Mouse (Mus musculus) intestine, embryonic 14.5 days (tissue): Measurements from ENCODE around the gene Pabpn1. TPM values are rescaled to one million over a fixed set of nuclear protein-coding genes. Genes with fewer than 3 reads are reported as not detected.
"Not testable (repeated sequence)": the region's sequence is repeated elsewhere in the genome, so short reads cannot be mapped to it uniquely, and the experiment has no call there.

Experiments
- ATAC-seq: fragments of 200-750 bp; cut with Nextera tagmentation; replicated peaks from 2 replicates; pipeline ENCODE4 v1.8.0; 2017; ENCODE audit warnings: low read depth, moderate number of reproducible peaks, moderate TSS enrichment, moderate library complexity; ENCODE audit not compliant: low FRiP score, low TSS enrichment
- DNase-seq: peaks from one replicate; pipeline ENCODE4 v3.0.0-alpha.2; 2018; ENCODE audit warnings: low spot score
- H3K27ac ChIP-seq: fragments of 300-500 bp; sonication (generic); 2 replicates; pipeline ENCODE4 v1.5.1; 2014; ENCODE audit warnings: low read depth, mild to moderate bottlenecking, control low read depth
- H3K27me3 ChIP-seq: fragments of 300-500 bp; sonication (generic); replicated peaks from 2 replicates; pipeline ENCODE4 v1.6.1; 2014; ENCODE audit warnings: low read length, control low read depth; ENCODE audit not compliant: control insufficient read depth, insufficient read depth
- H3K36me3 ChIP-seq: fragments of 300-500 bp; sonication (generic); 2 replicates; pipeline ENCODE4 v1.6.1; 2014; ENCODE audit warnings: low read length, control low read depth; ENCODE audit not compliant: control insufficient read depth, insufficient read depth
- H3K4me1 ChIP-seq: fragments of 300-500 bp; sonication (generic); replicated peaks from 2 replicates; pipeline ENCODE4 v1.6.1; 2014; ENCODE audit warnings: low read length, control low read depth, mixed read lengths; ENCODE audit not compliant: control insufficient read depth, insufficient read depth
- H3K4me2 ChIP-seq: fragments of 300-500 bp; sonication (generic); 2 replicates; pipeline ENCODE4 v1.6.1; 2014; ENCODE audit warnings: low read length
- H3K4me3 ChIP-seq: fragments of 300-500 bp; sonication (generic); 2 replicates; pipeline ENCODE4 v1.5.1; 2014; ENCODE audit warnings: low read depth, low read length, control low read depth, mixed read lengths
- H3K9ac ChIP-seq: fragments of 300-500 bp; sonication (generic); 2 replicates; pipeline ENCODE4 v1.6.1; 2014; ENCODE audit warnings: mild to moderate bottlenecking, low read length
- H3K9me3 ChIP-seq: fragments of 300-500 bp; sonication (generic); 2 replicates; pipeline ENCODE4 v1.6.1; 2016; ENCODE audit warnings: low read length, control low read depth; ENCODE audit not compliant: control insufficient read depth
- WGBS: fragments of 180-500 bp; shearing (Covaris S2); extraction: QIAGEN DNeasy Blood & Tissue Kit; methylation state at CpG from one replicate; pipeline ENCODE4 v1.1.7; 2014; 5-methylcytosine and 5-hydroxymethylcytosine counted together
- polyA plus RNA-seq: library from polyadenylated mRNA; unstranded; fragments of >200 nt; fragmentation: Nextera tagmentation; extraction: Ambion mirVana; gene quantifications from 2 replicates; pipeline ENCODE4 v1.2.1, GENCODE M21; 2014

Gene Pabpn1
- polyA plus RNA-seq, 1 experiment from 2014 or later = 148 TPM

- Histone ChIP-seq H3K36me3 (no peaks in the 10 kb centered on the region), H3K27me3 (no peaks in the 10 kb centered on the region), H3K27ac (no peak overlapping the region), H3K4me2 (no peak overlapping the region), H3K9ac (no peak overlapping the region), H3K4me1 (no peaks in the 10 kb centered on the region), H3K9me3 (no peaks in the 10 kb centered on the region), H3K4me3 (no peak overlapping the region)
- DNase-seq (no peak), ATAC-seq (no peak)
- 94% methylated on average over 7 of the region's 7 CpGs for WGBS
Measured at GRCm38 (mm10) chr14:54943971-54944370, 51.7 kb downstream of the Pabpn1 start.

- H3K9ac ChIP-seq = no peak overlapping the region
- H3K27ac ChIP-seq = no peak overlapping the region
- H3K4me1 ChIP-seq = no peaks in the 10 kb centered on the region
- H3K36me3 ChIP-seq = no peaks in the 10 kb centered on the region
- WGBS = 67% methylated on average over 2 of the region's 2 CpGs
- ATAC-seq (no peak), DNase-seq (no peak)
- H3K9me3 ChIP-seq = no peaks in the 10 kb centered on the region
- no peaks in the 10 kb centered on the region for H3K27me3 ChIP-seq
- no peak overlapping the region for H3K4me3 ChIP-seq
- H3K4me2 ChIP-seq = no peak overlapping the region
Measured at GRCm38 (mm10) chr14:54944939-54945338, 52.6 kb downstream of the Pabpn1 start.

- WGBS = 73% methylated on average over 19 of the region's 19 CpGs
- H3K27ac ChIP-seq = no peak overlapping the region
- DNase-seq = no peak
- H3K36me3 ChIP-seq = no peaks in the 10 kb centered on the region
- no peak overlapping the region for H3K9ac ChIP-seq
- no peak overlapping the region for H3K4me2 ChIP-seq
- H3K9me3 ChIP-seq = no peaks in the 10 kb centered on the region
- H3K4me1 ChIP-seq = no peaks in the 10 kb centered on the region
- ATAC-seq = no peak
- H3K27me3 ChIP-seq = no peaks in the 10 kb centered on the region
- H3K4me3 ChIP-seq = no peak overlapping the region
Measured at GRCm38 (mm10) chr14:54945975-54946704, 53.8 kb downstream of the Pabpn1 start.

DNA sequence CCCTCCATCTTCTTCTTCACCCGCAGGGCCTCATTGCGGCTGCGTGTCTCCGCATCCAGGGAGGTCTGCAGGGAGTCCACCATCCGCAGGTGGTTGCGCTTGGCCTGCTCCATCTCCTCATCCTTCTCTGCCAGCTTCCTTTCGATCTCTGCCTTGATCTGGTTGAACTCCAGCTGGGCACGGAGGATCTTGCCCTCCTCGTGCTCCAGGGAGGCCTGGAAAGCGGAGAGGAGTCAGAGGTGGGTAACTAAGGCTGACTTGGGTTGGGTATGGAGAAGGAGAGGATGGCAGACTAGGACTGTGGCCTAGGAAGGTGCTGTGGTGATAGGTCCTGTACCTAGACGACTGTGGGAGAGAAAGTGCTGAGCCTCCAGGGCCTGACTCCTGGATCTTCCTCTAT lies 54.7 kb downstream of the Pabpn1 start:
- H3K9ac ChIP-seq, H3K27me3 ChIP-seq, ATAC-seq, H3K4me2 ChIP-seq, DNase-seq, H3K4me3 ChIP-seq, H3K27ac ChIP-seq, H3K9me3 ChIP-seq, H3K4me1 ChIP-seq, H3K36me3 ChIP-seq: not testable (repeated sequence)
- 88% methylated on average over 10 of the region's 11 CpGs for WGBS

Other genes with a start within 250 kb of the Pabpn1 start
- 83.7 and 90.7 TPM in 2 replicates for gene 1700123O20Rik, start 206.3 kb upstream of the Pabpn1 start, polyA plus RNA-seq
- gene Acin1, start 205.6 kb upstream of the Pabpn1 start, polyA plus RNA-seq = 112 TPM in 2 replicates
- 0.09 and 0.12 TPM in 2 replicates for gene Gm29776, start 193.7 kb upstream of the Pabpn1 start, polyA plus RNA-seq
- 0.28 TPM in 1 of 2 replicates, not detected in the other for gene Cebpe, start 180.3 kb upstream of the Pabpn1 start, polyA plus RNA-seq
- 24.0 and 26.7 TPM in 2 replicates for gene Slc7a8, start 110.6 kb upstream of the Pabpn1 start, polyA plus RNA-seq
- gene Rnf212b, start 78.4 kb upstream of the Pabpn1 start, polyA plus RNA-seq = not detected in 2 replicates
- 7.4 and 10.7 TPM in 2 replicates for gene Homez, start 21.5 kb upstream of the Pabpn1 start, polyA plus RNA-seq
- 2.9 and 4.1 TPM in 2 replicates for gene Ppp1r3e, start 14.9 kb upstream of the Pabpn1 start, polyA plus RNA-seq
- 5.1 and 5.2 TPM in 2 replicates for gene Bcl2l2, start 9.1 kb upstream of the Pabpn1 start, polyA plus RNA-seq
- gene Gm20521, start 9.1 kb upstream of the Pabpn1 start, polyA plus RNA-seq = 0.28 TPM in 1 of 2 replicates, not detected in the other
- 32.4 and 34.2 TPM in 2 replicates for gene Slc22a17, start 20.6 kb downstream of the Pabpn1 start, polyA plus RNA-seq
- 31.4 and 31.6 TPM in 2 replicates for gene Efs, start 33.6 kb downstream of the Pabpn1 start, polyA plus RNA-seq
- 0.23 and 0.28 TPM in 2 replicates for gene Il25, start 40.2 kb downstream of the Pabpn1 start, polyA plus RNA-seq
- 3.3 and 4.6 TPM in 2 replicates for gene Cmtm5, start 43.8 kb downstream of the Pabpn1 start, polyA plus RNA-seq
- gene Myh6, start 74.4 kb downstream of the Pabpn1 start, polyA plus RNA-seq = 0.22 and 0.75 TPM in 2 replicates
- not detected in 2 replicates for gene Gm17428, start 84.4 kb downstream of the Pabpn1 start, polyA plus RNA-seq
- gene Myh7, start 102.1 kb downstream of the Pabpn1 start, polyA plus RNA-seq = 0.43 and 1.2 TPM in 2 replicates
- 78.5 and 80.1 TPM in 2 replicates for gene Ngdn, start 123.0 kb downstream of the Pabpn1 start, polyA plus RNA-seq
- 5.0 and 5.4 TPM in 2 replicates for gene Zfhx2, start 199.8 kb downstream of the Pabpn1 start, polyA plus RNA-seq
- 20.8 and 24.0 TPM in 2 replicates for gene Thtpa, start 202.3 kb downstream of the Pabpn1 start, polyA plus RNA-seq
- 44.7 and 49.8 TPM in 2 replicates for gene Ap1g2, start 214.1 kb downstream of the Pabpn1 start, polyA plus RNA-seq
- gene Jph4, start 224.4 kb downstream of the Pabpn1 start, polyA plus RNA-seq = 1.7 and 2.0 TPM in 2 replicates